Mouse (Mus musculus) liver, embryonic 14.5 days (tissue): ENCODE measurements around the gene Hoxa5.

Source experiments
- CTCF ChIP-seq: IDR thresholded peaks from 2 replicates; pipeline ENCODE4 v1.5.1; 2016; ENCODE audit warnings: antibody characterized with exemption, low read depth, control low read depth
- EP300 ChIP-seq: IDR thresholded peaks from 2 replicates; pipeline ENCODE4 v1.6.1; 2016; ENCODE audit warnings: antibody characterized with exemption, low read depth

DNA sequence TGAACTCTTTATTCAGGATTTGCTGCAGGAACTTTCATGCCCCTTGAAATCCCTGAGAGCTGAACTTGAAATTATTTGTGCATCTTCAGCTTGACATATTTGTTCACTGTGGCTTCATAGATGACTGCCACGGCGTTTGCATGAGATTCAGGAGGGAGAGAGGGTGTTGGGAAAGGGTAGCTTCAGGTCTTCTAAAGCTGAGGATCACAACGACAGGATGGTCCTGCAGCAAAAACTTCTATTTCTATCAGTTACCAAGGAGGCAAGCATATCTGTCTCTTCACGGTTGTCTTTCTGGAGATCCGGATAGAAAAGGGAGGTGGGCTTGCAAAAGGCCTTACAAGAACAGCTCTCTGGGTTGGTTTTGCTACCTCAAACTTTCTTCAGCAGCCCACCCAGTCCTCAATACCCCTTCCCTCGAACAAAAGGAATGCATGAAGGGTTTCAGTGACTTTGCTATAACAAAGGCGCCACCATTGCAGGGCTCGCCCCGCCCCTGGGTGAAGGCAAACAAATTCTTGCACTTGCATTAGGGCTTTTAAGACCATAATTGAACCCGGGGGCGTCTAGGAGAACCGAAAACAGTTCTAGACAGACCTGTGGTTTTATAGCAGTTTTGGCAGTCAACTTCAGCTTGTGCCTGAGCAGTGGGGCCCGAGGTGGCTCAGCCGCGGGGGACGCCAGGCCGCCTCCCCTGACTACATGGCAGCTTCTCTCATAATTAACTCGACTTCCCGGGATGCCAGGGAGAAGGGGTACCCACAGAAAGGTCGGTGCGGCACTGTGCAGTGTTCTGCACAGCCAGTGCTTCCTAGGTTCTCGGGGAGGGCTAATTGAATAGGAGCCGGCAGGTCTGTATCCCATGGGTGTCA is 43.6 kb upstream of the Hoxa5 start:
- TF ChIP-seq CTCF (no peak), EP300 (no peak)
